Mouse (Mus musculus) embryo, embryonic 9.5 days (tissue): ENCODE results near the gene Naga.
"Not testable (repeated sequence)": the region's sequence is repeated elsewhere in the genome, so short reads cannot be mapped to it uniquely, and the experiment has no call there.

ENCODE experiments used
- DNase-seq: peaks from one replicate; pipeline ENCODE4 v3.0.0-alpha.2; 2017; ENCODE audit errors: extremely low spot score

The Naga gene

DNA sequence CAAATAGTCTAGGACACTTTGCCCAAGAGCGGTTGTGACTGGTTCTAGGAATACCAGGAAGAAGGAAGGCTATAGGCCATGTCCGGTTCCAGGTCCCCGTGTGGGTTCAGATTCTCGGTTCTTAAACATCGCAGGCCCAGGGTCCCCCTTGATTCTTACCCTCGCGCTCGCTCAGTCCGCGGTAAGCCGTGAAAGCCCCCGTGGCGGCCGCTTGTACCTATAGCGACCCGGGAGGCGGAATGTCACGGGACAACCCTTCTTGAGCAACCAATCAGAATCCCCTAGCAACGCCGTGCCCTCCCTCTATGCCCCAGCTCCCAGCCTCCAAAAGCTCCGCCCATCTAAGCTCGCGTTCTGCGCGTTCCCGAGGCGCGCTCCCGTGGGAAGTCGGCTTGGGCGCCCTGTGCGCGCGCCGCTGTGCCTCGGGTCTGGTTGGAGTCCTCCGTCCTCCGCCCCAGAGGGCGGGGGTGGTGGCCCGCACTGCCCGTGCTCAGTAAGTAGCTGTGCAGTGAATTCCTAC is at the start of gene Naga, which contains the start of the genes Pheta2 and Smdt1:
TSS of gene Naga (minus strand) at position 333 of the 520 bp plus-strand sequence.
TSS of gene Pheta2 (plus strand) at position 350 of the 520 bp plus-strand sequence.
TSS of gene Smdt1 (plus strand) at position 367 of the 520 bp plus-strand sequence.
- peak; percentile 98 for DNase-seq

DNA sequence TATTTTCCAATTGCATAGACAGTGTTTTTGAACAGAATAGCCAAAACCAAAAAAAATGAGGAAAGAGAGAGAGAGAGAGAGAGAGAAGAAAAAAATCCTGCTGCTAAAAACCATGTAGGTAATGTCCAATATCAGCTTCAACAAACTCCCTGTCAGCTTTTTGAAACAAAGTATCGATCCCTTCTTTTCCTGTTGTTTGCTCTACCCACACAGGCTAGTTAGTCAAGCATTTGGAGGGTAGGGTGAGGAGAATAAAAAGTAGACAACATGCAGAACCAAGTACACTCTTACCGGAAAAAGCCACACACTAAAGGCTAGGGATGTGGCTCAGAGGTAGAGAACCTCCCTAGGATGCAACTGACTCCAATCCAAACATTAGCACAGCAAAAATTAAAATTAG is 47.0 kb upstream of the Naga start:
- DNase-seq: no peak

DNA sequence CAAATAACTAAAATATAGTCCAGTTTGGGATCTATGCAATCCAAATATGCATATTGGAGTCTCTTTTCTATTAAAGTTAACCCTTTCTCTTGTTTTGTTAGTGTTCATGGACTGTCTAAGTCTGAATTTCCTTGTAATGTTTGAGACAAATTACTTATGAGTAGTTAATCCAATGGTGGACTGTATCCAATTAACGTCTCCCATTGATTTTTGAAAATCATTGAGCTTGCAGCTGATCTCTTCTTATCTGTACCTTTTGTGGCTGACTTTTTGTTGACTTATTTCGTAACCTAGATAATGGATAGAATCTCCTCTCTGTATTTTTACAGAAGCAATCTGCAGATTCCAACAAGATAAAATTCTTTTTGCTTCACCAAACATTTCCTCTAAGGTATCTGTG is 43.7 kb upstream of the Naga start:
- DNase-seq: no peak

DNA sequence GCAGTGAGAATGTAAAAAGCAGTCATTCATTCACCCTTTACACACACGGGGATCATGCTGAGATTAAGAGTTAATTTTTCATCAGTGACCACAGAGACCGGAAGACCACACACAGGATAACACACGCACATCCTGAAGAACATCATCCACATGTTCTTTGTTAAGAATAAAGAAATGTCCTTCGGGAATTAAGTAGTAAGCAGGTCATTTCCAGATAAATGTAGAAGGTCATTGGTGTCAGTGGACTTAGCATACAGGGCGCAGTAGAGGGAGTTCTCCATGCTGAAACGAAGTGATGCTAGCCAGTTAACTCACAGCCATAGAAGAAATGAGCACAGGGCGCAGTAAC is 42.0 kb upstream of the Naga start:
- no peak for DNase-seq

DNA sequence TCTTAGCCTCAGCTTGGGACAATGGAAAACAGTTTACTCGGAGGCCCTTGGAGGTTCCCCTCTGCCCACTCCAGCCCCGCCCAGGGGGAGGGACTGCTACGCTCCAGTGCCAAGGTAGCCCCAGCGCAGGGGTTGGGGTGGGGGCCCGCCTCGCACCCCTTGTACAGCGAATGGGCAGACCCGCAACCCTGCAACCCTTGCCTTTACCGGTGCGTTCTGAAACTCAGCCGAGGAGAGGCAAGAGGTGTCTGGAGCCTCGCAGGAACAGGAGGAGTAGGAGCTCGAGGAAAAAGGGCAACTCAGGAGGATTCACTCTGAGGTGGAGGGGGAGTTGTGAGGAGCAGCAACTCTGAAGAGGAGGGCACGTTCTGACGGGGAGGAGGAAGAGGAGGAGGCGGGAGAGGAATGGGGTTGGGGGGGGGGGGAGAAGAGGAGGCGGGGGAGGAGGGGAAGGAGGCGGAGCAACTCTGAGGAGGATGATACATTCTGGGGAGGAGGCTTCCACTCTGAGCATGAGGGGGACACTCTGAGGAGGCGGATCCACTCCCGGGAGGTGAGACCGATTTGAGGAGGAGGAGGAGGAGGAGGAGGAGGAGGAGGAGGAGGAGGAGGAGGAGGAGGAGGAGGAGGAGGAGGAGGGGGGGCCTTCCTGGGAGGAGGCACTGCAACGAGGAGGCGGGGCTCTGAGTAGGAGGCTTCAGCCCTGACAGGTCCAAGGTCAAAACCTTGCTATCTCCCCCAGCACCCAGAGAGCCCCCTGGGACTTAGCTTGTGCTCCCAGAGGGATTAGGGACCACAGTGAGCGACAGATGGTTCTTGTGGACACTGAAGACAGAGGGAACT is 41.4 kb upstream of the Naga start, which contains the start of gene Cyp2d22:
TSS of gene Cyp2d22 (minus strand) at position 390 of the 843 bp plus-strand sequence.
- DNase-seq: peak; percentile 72

DNA sequence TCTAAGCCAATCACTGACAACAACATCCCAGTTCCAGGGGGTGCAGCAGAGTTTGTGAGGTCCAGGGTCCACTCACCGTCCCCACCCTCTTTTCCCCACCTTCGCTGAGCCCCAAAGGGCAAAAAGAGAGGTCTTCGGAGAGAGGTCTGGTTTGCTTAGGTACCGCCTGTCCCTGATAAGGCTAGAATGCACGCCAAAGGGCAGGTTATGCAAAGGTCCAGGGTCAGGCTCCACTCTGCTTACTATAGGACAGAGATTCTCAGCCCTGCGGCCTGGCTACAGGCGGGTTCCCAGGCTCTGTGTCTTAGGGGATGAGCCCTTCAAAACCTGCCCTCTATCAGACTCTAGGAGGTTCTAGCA is 40.8 kb upstream of the Naga start:
- DNase-seq: no peak

DNA sequence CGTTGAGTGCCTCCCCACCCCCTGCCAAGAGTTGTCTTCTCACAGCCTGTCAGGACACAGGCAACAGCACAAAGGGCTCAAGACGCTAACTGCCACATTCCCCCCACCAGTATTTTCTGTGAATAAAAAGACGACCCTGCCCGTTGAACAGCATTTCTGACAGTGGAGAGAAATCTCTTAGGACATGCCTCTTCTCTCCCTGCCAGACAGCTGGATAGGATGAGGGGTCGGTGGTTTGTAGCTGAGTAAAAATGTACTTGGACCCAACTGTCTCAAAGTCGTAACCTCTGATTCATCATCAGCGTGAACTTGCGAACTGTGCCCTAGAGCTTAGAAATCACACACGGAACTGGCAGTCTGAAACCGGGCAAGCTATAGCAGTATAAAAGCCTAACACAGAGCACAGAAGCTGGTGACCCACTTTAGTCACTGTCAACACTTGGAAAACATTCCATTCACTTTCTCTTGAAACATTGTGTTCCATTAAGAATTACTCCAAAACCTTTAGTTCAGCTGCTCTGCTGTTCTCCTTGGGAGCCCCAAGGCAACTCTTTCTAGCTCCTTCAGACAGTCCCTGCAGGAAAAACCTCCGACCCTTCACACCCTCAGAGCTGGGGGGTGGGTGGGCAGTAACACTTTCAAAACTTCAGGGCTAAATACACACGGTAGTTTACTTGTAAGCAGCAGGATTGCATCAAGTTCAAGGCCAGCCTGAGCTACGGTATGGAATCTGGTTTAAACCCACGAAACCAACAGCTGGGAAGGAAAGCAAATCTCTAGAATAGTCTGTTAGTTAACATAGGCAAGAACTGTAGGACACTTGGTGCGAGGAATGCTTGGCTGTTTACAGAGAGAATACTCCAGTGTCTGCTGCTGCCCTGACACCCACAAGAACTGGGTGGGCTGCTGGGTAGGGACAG is 39.8 kb upstream of the Naga start:
- no peak for DNase-seq

DNA sequence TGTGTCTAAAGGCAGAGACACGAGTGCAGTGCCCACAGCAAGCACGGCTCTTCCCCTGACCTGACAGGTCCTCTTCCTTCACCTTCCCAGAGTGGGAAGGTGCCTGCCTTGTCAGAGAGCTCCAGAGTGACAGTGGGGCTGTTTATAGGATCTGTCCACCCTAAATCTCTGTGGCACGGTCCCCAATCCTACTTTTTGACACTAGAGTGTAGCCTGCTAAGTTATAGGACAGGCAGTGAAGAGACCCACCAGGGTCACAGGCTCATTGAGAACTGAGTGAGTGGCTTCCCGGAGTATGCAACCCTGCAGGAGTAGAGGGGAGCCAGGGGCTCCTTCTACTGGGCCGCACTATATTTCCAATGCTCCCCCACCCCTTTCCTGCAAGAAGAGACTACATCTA is 39.0 kb upstream of the Naga start:
- no peak for DNase-seq

DNA sequence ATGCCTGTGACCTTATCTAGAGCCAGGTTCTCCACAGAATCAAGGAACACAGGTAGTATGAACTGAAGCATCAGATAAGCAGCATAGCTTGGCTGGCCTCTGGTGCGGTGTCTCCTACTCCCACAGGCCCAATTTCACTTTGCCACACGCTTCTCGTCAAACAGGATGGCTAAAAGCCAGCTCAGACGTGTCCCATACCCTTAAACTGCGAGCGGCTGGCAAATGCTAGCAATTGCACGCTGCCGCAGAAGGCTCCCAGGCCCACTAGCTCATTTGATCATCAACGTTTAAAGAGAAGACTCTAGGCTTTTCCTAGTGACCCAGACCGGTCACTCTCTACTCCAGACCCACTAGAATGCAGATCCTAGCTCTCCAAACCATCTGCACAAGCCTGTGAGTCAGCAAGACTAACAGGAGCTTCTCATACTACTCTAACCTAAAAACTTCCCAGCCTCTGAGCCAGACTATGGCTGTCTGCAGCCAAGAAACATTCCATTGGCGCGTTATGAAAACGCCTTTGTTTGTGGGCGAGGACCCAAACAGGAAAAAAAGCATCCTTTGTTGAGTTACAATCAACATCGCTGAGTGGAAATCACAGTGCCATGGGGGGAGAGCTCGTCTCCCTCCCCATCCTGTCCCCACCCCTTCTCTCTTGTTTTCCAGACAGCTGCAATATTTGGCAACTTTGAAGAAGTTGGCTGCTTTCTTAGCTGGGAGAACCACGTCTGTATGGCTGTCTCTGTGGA is 37.8 kb upstream of the Naga start:
- no peak for DNase-seq

DNA sequence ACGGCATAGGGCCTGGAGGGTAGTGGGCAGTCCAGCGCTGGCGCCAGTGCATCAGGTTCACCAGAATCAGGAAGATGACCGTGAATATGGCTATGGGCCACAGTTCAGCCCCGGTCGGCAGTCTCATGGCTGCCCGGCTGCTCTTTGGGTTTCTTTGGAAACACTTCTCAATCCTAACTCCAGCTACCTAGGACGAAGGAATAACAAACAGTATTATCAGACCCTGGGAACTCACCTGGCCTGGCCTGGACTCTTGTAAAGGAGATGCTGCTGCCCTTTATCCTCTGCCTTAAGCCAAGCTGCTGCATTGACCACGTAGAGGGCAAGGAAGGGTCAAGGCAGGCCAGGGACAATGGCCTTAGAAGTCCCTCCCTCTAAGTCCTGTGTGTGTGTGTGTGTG is 37.1 kb upstream of the Naga start:
- no peak for DNase-seq

DNA sequence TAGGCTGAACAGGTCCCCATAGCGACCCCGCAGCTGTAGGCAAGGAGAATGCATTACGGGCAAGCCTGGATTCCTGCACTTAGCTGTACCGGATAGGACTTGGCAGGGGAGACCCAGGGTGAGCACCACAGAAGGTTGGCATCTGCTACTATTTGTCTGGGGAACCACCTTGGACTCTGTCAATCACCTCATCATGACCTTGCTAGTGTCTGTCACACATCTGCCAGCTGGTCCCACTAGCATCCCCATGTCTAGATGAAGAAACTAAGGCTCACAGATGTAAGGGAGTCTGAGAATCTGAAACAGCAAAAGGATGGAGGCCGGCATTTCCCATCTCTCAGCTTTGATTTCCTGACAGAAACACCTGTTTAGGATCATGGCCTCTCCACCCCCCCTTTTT is 35.7 kb upstream of the Naga start:
- no peak for DNase-seq

DNA sequence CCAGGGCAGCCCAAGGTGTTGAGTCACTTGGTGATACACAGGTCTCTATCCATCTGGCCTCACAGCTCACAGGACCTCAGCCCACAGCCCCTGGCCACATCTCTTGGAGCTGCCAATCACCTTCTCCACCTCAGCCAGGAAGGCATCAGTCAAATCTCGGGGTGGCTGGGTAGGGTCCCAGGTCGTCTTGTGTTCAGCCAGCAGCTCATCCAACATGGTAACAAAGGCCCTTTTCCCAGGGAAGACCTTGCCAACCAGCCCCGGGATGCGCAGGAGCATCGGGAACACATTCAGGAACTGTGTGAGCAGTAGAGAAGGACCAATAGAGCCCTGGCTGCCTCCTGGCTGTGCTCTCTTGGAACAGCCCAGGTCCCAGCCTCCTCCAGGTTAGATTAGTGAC is 34.3 kb upstream of the Naga start:
- DNase-seq: no peak

DNA sequence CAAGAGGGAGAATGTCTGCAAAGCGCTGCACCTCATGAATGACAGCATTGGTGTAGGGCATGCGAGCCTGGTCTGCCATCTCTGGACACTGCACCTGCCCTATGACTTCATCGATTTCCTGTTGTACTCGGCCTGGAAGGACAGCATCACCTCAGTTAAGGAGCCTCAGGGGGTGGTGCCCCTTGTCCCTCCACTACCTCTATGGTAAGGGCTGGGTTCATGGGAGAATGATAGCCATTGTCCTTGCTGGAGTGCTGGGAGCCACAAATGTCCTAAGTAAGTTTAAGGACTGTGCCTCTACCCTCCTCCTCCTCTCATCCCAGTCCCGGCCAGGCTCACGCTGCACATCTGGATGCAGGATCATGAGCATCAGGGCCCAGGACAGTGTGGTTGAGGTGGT is 33.7 kb upstream of the Naga start:
- DNase-seq: no peak

DNA sequence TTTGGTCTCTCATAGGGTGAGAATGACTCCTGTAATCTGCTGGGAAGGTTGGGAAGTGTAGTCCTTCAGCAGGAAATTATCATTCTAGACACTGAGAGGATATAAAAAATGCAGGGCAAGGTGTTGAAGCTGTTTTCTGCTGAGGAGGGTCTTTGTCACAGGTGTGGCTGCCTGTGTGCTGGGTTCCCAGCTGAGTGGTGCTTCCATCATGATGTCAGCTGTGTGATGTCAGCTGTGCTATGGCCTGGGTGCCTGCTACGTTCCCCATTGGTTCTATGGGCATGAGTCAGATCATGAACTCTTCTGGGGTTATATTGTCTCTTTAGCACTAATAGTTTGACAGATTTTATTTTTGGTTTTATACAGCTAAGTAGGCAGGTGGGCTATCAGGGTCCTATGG is 30.1 kb upstream of the Naga start:
- DNase-seq: no peak

DNA sequence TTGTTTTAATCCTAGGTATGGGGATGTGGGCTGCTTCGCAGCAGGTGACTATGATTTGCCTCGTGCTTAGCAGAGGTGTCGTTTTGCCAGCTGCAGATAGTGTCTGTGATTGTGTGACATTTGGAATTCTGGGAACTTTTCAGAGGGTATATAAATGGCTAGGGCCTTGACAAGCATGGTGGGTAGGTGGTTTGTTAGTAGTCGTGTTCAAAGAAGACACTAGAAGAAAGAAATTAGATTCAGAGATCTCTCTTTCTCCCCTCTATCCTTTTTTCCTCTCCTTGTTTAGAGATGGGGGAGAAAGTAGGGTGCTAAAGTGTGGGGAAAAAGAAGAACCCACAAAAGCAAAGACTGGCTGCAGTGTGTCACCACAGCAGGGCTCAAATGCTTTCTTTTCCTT is 29.4 kb upstream of the Naga start:
- no peak for DNase-seq

DNA sequence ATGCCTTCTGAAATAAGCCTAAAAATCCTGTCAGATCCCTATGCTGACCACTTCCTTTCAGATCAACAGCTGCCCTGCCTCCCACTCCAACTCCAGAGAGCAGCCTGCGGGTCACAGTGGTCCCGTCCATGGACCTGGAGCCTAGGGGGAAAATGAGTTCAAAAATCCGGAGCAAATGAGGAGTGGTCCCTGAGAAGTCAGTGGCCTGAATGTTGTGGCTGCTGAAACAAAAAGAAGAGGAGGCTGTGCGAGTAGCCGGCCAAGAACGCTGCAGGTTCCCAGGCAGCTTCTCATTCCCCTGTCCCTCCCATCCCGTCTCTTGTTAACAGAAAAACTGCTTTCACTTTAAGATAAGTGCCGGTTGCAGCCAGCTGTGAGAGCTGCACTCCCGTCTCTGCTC is 25.8 kb upstream of the Naga start:
- DNase-seq: not testable (repeated sequence)

DNA sequence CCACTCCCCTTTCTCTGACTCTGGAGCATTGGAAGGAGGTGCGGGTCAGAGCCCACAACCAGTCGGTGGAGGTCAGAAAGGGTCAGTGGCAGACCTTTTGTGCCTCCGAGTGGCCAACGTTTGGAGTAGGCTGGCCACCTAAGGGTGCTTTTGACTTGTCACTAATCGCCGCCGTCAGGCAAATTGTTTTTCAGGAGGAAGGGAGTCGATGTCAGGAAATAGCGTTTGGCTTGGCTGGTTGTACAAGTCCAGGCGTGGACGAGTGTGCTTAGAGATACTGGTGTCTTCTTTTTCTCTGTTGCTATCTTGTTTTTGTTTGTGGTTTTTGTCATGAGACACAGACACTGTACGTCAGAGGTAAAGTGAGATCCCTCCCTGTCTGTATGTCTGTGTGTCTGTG is 25.1 kb upstream of the Naga start:
- not testable (repeated sequence) for DNase-seq

DNA sequence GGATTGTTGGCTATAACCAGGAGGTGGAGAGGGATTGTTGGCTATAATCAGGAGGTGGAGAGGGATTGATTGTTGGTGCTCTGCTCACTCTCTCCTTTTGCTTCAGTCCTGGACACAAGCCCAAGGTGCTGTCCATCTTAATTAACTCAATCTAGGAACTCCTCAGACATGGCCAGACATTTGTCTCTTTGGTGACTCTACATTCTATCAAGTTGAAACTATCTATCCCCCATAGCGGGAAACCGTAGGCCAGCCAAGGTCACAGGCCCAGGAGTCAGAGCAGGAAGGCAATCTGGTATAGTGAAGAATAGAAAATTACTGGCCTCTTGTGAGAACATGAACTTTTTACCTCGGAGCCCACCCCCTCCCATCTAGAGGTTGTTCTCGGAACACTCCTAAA is 23.5 kb upstream of the Naga start:
- DNase-seq: no peak

DNA sequence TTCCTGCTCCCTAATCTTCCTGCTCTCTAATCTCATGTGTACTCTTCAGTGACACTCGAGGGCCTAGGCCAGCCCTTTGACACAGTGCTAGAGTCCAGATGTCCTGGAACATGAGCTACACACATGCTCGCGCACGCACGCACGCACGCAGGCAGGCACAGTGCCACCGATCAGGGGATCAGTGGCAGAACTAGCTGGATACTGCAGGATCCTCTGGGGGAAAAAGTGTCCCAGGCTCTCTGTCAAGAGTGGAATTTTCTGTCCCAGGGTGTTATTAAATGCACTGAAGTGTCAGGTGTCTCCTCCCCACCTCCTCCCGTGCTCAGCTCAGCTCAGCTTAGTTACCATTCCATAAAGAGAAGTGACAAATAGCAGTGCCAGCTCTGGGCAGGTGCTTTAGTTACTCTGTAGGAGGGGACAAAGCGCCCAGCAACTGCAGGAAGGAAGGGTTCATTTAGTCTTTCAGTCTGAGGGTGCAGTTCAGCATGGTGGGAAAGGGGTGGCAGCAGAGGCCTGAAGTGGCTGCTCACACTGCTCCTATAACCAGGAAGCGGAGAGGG is 22.8 kb upstream of the Naga start:
- DNase-seq: no peak

DNA sequence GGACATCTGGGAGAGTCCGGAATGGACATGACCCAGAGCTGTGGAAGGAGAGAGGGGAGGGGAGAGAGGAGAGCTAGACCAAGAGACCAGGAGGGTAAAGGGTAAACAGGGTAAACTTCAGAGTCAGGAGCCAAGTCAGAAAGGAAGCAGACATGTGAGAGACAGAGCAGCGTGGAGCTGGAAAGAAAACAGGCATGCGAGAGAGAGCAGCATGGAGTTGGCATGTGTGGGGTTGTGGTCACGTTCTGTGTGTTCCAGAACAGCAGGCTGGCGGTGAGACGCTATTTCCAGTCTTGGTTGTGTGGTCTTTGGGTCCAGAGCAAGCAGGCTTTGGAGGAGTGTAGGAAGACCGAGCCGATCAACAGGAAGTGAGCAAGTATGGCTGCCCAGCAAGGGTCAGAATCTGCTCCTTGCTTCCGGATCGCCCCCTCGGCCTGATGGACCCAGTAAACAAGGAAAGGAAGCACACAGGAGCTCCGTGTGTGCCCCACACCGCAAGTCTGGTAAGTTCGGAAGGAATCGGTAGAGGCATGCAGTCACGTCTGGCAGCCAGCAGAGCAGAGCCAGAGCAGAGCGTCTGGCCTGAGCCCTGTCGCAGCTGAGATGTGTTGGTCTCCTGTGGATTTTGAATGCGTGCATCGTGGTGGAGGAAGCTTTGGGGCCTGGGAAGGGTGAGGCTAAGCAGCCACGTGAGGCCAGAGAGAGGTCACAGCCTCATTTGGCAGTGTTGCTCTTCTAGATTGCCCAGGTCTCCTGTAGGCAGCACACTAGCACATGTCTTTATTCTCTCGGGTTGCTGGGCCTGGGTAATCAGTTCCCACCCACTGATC is 19.9 kb upstream of the Naga start:
- DNase-seq: no peak
